Mouse (Mus musculus): ENCODE measurements around the gene Sox2. TPM values are rescaled to one million over a fixed set of nuclear protein-coding genes. Genes with fewer than 3 reads are reported as not detected.

Sox2 gene
- polyA plus RNA-seq (2014; fragmentation: Illumina TruSeq; extraction: RNeasy Lipid Tissue Mini Kit (QIAGEN cat#74804)), result not detected

GRCm38 (mm10) chr3:34649726-34650620, at the start of gene Sox2:
Sox2 (plus strand) TSS chr3:34650405.

